Mouse (Mus musculus) kidney, embryonic 16.5 days (tissue): ENCODE results near the gene 2610021A01Rik. TPM values are rescaled to one million over a fixed set of nuclear protein-coding genes. Genes with fewer than 3 reads are reported as not detected.
"Not testable (repeated sequence)": the region's sequence is repeated elsewhere in the genome, so short reads cannot be mapped to it uniquely, and the experiment has no call there.

ENCODE experiments used
- ATAC-seq: fragments of 200-750 bp; cut with Nextera tagmentation; 2 replicates; pipeline ENCODE4 v1.8.0; 2017; ENCODE audit warnings: moderate TSS enrichment; ENCODE audit not compliant: low FRiP score, low TSS enrichment
- H3K27ac ChIP-seq: fragments of 300-500 bp; sonication (generic); 2 replicates; pipeline ENCODE4 v1.5.1; 2014; ENCODE audit warnings: low read length
- H3K27me3 ChIP-seq: fragments of 300-500 bp; sonication (generic); 2 replicates; pipeline ENCODE4 v1.6.1; 2014; ENCODE audit warnings: low read length, control low read depth, mixed read lengths; ENCODE audit not compliant: insufficient read depth
- H3K36me3 ChIP-seq: fragments of 300-500 bp; sonication (generic); 2 replicates; pipeline ENCODE4 v1.6.1; 2014; ENCODE audit warnings: low read length, control low read depth, mixed read lengths; ENCODE audit not compliant: insufficient read depth
- H3K4me1 ChIP-seq: fragments of 300-500 bp; sonication (generic); 2 replicates; pipeline ENCODE4 v1.6.1; 2014; ENCODE audit warnings: low read length, control low read depth, mixed read lengths; ENCODE audit not compliant: insufficient read depth
- H3K4me2 ChIP-seq: fragments of 300-500 bp; sonication (generic); replicated peaks from 2 replicates; pipeline ENCODE4 v1.6.1; 2014; ENCODE audit warnings: low read depth, low read length
- H3K4me3 ChIP-seq: fragments of 300-500 bp; sonication (generic); 2 replicates; pipeline ENCODE4 v1.5.1; 2014; ENCODE audit warnings: mild to moderate bottlenecking, low read length
- H3K9ac ChIP-seq: fragments of 300-500 bp; sonication (generic); replicated peaks from 2 replicates; pipeline ENCODE4 v1.6.1; 2014; ENCODE audit warnings: low read length
- H3K9me3 ChIP-seq: fragments of 300-500 bp; sonication (generic); 2 replicates; pipeline ENCODE4 v1.6.1; 2016; ENCODE audit warnings: low read length, control low read depth
- WGBS: fragments of 180-500 bp; shearing (Covaris S2); extraction: QIAGEN DNeasy Blood & Tissue Kit; methylation state at CpG from one replicate; pipeline ENCODE4 v1.1.7; 2014; 5-methylcytosine and 5-hydroxymethylcytosine counted together
- polyA plus RNA-seq: library from polyadenylated mRNA; unstranded; fragments of >200 nt; fragmentation: Nextera tagmentation; extraction: Ambion mirVana; gene quantifications from 2 replicates; pipeline ENCODE4 v1.2.1, GENCODE M21; 2015

2610021A01Rik gene
- polyA plus RNA-seq: 13.6 and 14.6 TPM in 2 replicates

DNA sequence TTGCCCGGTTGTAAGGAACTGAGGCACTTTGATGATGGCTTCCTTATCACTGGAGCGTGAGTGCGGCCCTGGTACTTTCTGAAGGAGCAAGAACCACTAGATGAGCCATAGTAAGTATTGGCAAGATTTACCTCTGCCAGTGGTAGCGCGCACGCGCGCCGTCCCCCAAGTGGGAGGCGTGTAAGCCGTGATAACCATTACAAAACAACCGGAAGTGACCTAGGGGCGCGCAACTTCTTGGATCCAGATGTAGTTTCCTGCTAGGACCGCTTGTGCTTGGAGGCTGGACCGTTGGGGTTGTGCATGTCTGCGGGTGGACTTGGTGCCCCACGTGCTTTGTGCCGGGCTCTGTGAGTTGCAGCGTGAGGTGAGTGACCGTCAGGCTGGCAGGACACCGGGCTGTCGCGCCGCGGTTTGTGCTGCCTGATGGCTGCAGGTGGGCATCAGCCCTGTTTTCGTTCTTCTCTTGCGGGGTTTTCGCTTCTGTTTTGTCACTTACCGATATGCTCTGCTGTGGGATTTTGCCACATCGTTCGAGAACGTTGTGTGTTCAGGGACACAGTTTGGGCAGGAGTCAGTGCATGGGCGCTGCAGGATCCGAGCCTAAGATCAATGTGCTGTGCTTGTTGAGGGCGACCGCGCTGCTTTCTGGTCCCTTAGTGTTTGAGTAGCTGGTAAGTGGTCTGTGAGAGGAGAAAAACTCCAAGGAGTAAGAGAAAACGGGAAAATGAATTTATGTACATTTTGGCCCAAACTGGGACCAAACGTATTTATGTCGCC is at the start of gene 2610021A01Rik:
Gene 2610021A01Rik, plus strand, starts transcription at position 197 of the 780 bp plus-strand sequence.
- Histone ChIP-seq H3K36me3 (no peaks in the 10 kb centered on the region), H3K27me3 (no peaks in the 10 kb centered on the region), H3K4me2 (peak within 1 kb of the TSS; percentile 68), H3K4me3 (peak within 1 kb of the TSS; percentile 68), H3K4me1 (no peaks in the 10 kb centered on the region), H3K27ac (peak within 1 kb of the TSS; percentile 59), H3K9ac (peak within 1 kb of the TSS; percentile 67), H3K9me3 (no peaks in the 10 kb centered on the region)
- under 1% methylated on average over 41 of the region's 41 CpGs for WGBS
- peak; percentile 99 for ATAC-seq

DNA sequence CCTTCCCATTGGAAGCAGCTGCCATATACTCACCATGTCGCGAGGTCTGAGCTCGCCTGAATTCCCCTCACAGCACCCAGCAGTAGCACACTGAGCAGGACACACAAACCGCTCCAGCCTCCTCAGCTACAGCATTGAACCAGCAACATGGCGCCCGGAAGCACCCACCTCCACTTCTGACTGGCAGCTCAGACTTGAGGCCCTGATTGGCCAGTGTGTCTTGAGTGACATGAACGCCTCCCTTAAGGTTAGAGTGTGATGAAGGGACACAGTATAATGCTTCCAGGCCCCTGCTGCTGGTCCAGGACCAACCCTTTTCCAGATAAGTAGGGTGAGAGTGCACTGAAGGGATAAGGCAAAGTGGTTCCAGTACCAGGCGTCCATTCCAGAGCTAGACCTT is 38.3 kb upstream of the 2610021A01Rik start:
- Histone ChIP-seq H3K4me2 (no peak overlapping the region), H3K9me3 (peaks cover 3% of the 10 kb centered on the region; the same call in 1 of the 2 replicates), H3K4me1 (no peaks in the 10 kb centered on the region), H3K36me3 (no peaks in the 10 kb centered on the region), H3K27ac (no peak overlapping the region), H3K4me3 (no peak overlapping the region), H3K27me3 (no peaks in the 10 kb centered on the region), H3K9ac (no peak overlapping the region)
- no peak for ATAC-seq
- WGBS: 69% methylated on average over 8 of the region's 8 CpGs

DNA sequence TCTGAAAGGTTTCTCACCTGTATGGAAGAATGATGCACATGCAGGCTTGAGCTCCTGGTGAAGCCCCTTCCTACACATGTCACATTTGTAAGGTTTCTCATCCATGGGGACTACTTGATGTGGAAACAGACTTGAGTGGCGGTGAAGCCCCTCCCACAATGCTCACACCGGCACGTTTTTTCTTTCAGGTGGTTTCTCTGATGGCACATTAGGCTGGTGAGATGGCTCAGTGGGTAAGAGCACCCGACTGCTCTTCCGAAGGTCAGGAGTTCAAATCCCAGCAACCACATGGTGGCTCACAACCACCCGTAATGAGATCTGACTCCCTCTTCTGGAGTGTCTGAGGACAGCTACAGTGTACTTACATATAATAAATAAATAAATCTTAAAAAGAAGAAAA is 25.5 kb upstream of the 2610021A01Rik start, which contains the start of gene Gm6871:
Gene Gm6871, minus strand, starts transcription at position 101 of the 400 bp plus-strand sequence.
- H3K4me2 ChIP-seq, H3K36me3 ChIP-seq, H3K4me1 ChIP-seq, H3K9ac ChIP-seq, ATAC-seq, H3K27ac ChIP-seq, H3K9me3 ChIP-seq, H3K27me3 ChIP-seq, H3K4me3 ChIP-seq: not testable (repeated sequence)
- 86% methylated on average over 5 of the region's 6 CpGs for WGBS

DNA sequence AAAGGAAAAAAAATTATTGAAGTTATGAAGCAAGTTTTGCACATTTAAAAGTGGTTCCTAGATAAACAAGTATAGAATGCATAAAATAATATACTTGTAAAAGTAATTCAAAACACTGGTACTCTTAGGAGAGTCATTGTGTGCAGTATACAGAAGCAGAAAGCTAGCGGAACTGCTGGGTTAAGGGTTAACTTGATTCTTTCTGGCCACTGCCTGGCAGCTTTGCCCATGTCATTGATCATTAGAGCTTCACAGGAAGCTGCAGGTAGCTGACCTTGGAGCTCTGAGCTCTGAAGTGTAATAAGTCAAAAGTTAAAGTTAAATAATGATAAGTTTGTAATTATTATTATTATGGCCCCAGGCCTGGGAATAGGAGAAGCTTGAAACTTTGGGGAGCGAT is 21.1 kb upstream of the 2610021A01Rik start:
- H3K4me1 ChIP-seq: no peaks in the 10 kb centered on the region
- H3K9me3 ChIP-seq: peaks cover 8% of the 10 kb centered on the region; the same call in 1 of the 2 replicates
- no peaks in the 10 kb centered on the region for H3K36me3 ChIP-seq
- no peak for ATAC-seq
- H3K4me3 ChIP-seq: no peak overlapping the region
- no peak overlapping the region for H3K9ac ChIP-seq
- H3K27me3 ChIP-seq: no peaks in the 10 kb centered on the region
- WGBS: 74% methylated on average over 2 of the region's 2 CpGs
- H3K27ac ChIP-seq: no peak overlapping the region
- no peak overlapping the region for H3K4me2 ChIP-seq

DNA sequence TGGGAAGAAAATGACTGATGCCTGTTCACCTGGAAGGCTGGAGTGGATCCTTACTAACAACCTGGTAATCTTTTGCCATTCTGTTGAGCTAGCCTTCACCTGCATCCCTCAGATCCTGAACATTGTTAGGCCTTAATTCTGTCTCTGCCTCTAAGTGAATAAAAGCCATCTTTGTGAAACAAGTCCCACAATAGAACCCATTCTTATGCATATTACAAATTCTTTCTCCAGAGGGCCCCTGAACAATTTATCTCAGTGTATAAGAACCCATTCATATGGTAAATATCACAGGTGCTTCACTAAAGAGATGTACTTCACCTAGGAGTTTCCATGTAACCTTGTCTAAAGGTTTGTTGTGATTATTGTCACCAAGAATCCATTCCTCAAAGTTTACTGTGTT is 17.0 kb upstream of the 2610021A01Rik start:
- ATAC-seq: no peak
- Histone ChIP-seq H3K4me1 (no peaks in the 10 kb centered on the region), H3K27me3 (no peaks in the 10 kb centered on the region), H3K9me3 (0 out of 2 replicates have a peak, but pooled peaks cover 5% of the 10 kb centered on the region), H3K36me3 (no peaks in the 10 kb centered on the region), H3K27ac (no peak overlapping the region), H3K9ac (no peak overlapping the region), H3K4me3 (no peak overlapping the region), H3K4me2 (no peak overlapping the region)

DNA sequence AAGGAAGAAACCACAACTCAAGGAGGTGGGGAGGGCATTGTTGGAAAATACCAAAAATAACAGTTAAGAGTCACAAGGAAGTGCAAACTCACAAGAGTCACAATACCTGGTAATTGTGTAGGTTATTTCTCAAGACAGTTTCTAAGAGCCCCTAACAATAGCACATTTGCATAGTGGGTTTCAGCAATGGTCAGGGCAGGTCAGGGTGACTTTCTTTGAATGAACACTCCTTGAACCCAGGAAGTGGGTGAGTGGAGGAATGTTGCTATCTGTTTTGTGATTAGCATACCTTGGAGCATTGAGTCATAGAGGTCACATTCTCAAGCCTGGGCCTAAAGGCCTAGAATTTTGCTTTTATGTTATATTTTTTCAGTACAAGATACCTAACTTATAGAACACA is 11.2 kb upstream of the 2610021A01Rik start:
- not testable (repeated sequence) for H3K4me3 ChIP-seq, H3K27me3 ChIP-seq, H3K9me3 ChIP-seq, ATAC-seq, H3K4me1 ChIP-seq, H3K9ac ChIP-seq, H3K36me3 ChIP-seq, H3K4me2 ChIP-seq, H3K27ac ChIP-seq

DNA sequence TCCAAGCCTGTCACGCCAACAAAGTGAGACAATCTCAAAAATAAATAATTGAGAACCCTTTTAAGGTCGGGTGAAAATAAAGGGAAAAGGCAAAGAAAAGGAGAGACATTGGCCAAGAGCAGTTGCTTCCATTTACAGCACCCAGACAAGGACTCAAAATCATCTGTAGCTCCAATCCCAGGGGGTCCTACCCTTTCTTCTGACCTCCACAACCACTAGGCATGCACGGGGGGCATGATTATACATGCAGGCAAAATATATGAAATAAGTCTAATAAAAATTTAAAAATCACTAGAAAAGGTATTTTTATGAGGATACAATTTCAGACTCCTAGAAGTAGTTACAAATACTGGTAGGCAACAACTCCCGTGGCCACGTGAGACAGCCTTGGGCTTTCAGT is 415 bp upstream of the 2610021A01Rik start:
- H3K9ac ChIP-seq: peak overlapping the region; percentile 67
- peak; percentile 25; the same call in 1 of the 2 replicates for ATAC-seq
- H3K4me3 ChIP-seq: peak overlapping the region; percentile 68
- no peaks in the 10 kb centered on the region for H3K36me3 ChIP-seq
- peak overlapping the region; percentile 29; the same call in 1 of the 2 replicates for H3K27ac ChIP-seq
- peak overlapping the region; percentile 68 for H3K4me2 ChIP-seq
- no peaks in the 10 kb centered on the region for H3K27me3 ChIP-seq
- no peaks in the 10 kb centered on the region for H3K4me1 ChIP-seq
- WGBS: 42% methylated on average over 5 of the region's 5 CpGs
- no peaks in the 10 kb centered on the region for H3K9me3 ChIP-seq

DNA sequence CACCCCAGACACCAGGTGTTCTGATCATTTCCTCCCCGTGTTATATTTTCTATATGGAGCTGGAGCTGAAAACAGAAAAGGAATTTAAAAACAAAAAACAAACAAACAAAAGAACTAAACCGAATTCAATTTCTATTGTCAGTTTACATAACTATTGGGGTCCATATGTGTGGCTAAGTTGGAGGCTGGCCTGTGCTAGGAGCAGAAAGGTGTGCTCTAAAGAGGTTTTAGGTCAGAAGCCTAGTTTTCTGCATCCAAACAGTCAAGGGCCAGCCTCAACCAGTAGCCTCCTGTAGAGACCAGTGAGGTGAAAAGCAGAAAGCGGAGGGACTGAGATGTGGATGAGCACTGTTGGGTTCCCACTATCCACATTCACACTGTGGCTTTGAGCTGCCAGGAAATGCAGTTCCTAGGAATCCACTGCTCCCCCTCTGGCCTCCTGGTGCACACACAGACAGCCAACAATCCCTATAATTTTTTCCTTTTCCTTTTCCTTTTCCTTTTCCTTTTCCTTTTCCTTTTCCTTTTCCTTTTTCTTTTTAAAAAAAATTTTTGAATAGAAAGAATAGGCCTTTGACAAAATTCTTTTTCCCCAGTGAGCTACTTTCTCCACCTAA is 1.0 kb downstream of the 2610021A01Rik start:
- Histone ChIP-seq H3K9me3 (no peaks in the 10 kb centered on the region), H3K9ac (peak overlapping the region; percentile 67), H3K4me1 (no peaks in the 10 kb centered on the region), H3K27ac (peak overlapping the region; percentile 59; the same call in 1 of the 2 replicates), H3K27me3 (no peaks in the 10 kb centered on the region), H3K4me2 (peak overlapping the region; percentile 68), H3K36me3 (no peaks in the 10 kb centered on the region), H3K4me3 (peak overlapping the region; percentile 68)
- 0 out of 2 replicates have a peak, but pooled peaks have one; percentile 46 for ATAC-seq
- WGBS: 12% methylated on average over 3 of the region's 3 CpGs

DNA sequence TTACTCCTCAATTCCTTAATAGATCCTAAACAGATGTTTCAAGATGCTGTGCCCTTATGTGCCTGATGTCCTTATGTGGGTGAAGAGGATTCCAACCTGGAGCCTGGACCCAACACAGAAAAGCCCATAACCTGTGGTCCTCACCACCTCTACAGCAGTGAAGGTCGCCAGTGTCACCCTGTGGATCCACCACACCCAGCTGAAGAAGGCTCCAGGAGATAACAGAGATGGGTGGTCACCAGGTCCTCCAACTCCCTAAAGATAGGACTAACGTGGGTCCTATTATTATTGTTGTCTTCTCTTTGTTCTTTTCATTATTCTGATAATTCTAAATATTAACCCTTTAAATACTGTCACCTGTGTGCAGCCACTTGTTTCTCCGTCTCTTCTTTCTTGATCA is 12.6 kb downstream of the 2610021A01Rik start:
- WGBS: 84% methylated on average over 3 of the region's 3 CpGs

DNA sequence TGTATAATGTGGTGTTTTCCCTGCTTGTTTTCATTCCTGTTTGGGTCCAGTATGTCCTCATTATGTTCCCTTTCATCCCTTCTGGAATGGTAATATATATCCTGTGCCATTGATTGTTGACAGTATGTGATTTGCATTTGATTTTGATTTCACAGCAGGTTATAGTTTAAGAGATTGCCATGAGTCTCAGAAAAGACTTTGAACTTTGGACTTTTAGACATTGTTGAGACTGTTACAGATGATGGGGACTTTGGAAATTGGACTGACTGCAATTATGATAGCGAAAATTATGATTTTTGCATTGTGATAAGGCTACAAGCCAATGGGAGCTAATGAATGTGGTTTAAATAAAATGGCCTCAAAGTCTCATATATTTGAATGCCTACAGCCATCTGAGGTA is 17.2 kb downstream of the 2610021A01Rik start:
- not testable (repeated sequence) for ATAC-seq, H3K27ac ChIP-seq, H3K4me3 ChIP-seq, H3K9ac ChIP-seq, H3K4me1 ChIP-seq, H3K9me3 ChIP-seq, H3K4me2 ChIP-seq, H3K27me3 ChIP-seq
- 97% methylated on average over 1 of the region's 1 CpGs for WGBS
- peaks cover 11% of the 10 kb centered on the region for H3K36me3 ChIP-seq

More for the DNA sequence above, 12.6 kb downstream of the 2610021A01Rik start:
- Histone ChIP-seq H3K9ac (no peak overlapping the region), H3K27ac (no peak overlapping the region), H3K4me2 (no peak overlapping the region), H3K9me3 (no peaks in the 10 kb centered on the region), H3K36me3 (peaks cover 13% of the 10 kb centered on the region), H3K27me3 (no peaks in the 10 kb centered on the region), H3K4me1 (no peaks in the 10 kb centered on the region), H3K4me3 (no peak overlapping the region)
- ATAC-seq: no peak
